ENCODE assay signal across 28 mouse cellular contexts in genomic region chr1:171865467-171865866, GRCm38 (mm10). TPM values are rescaled to one million over a fixed set of nuclear protein-coding genes. Genes with fewer than 3 reads are reported as not detected.
DNase-seq lines count a peak whose midpoint lies in the region; ATAC-seq and TF ChIP-seq lines count a peak whose summit lies in the region.
"Had no signal": no experiment of that assay in that cellular context is flagged by ENCODE, and none has a peak within 500 bp of the region (broad histone marks: within the 10 kb centered on the region; RNA-seq: fewer than 3 reads in every experiment).

No protein-coding gene starts in this region.

- H3K79me2 ChIP-seq in CH12.LX (replicated peaks; ENCODE audit: control insufficient read depth, extremely low read depth, insufficient read depth, poor library complexity, severe bottlenecking) (no peaks in the 10 kb centered on the region; the same call in 1 of the 2 replicates), MEL (ENCODE audit: control insufficient read depth, insufficient read depth, low read length, poor library complexity) (no peaks in the 10 kb centered on the region)

- TF ChIP-seq EP300 in CH12.LX (IDR thresholded peaks at IDR 0.05; ENCODE audit: low read length) (no peak), MEL (IDR thresholded peaks at IDR 0.05; ENCODE audit: low read depth in 1 of 2, low read length in 2 of 2) (peak in 1 of 2 experiments; percentile 51; a peak in 1 of 4 replicates)

- H3K4me1 ChIP-seq in CH12.LX (ENCODE audit: control insufficient read depth in 1 of 2, insufficient read depth in 2 of 2) = peaks cover 0 to 23% of the 10 kb centered on the region in 2 experiments; a peak in 2 of 4 replicates
- peaks cover 6 to 9% of the 10 kb centered on the region in 2 experiments; a peak in 1 of 4 replicates for H3K4me1 ChIP-seq in MEL (ENCODE audit: control insufficient read depth in 1 of 2, insufficient read depth in 2 of 2, low read length in 2 of 2)
- H3K4me1 ChIP-seq: embryonic facial prominence, embryonic 10.5 days; embryonic facial prominence, embryonic 12.5 days; forebrain, embryonic 13.5 days; forebrain, embryonic 15.5 days had no signal

- H3K36me3 ChIP-seq in CH12.LX (replicated peaks in 1 of 2; ENCODE audit: control insufficient read depth in 1 of 2, insufficient read depth in 1 of 2, low read length in 1 of 2) = peaks cover 9 to 27% of the 10 kb centered on the region in 2 experiments
- no peaks in the 10 kb centered on the region; a peak in 1 of 4 replicates for H3K36me3 ChIP-seq in MEL (ENCODE audit: control insufficient read depth in 1 of 2, insufficient read depth in 2 of 2, low read length in 2 of 2)
- H3K36me3 ChIP-seq: embryonic facial prominence, embryonic 10.5 days; embryonic facial prominence, embryonic 12.5 days; forebrain, embryonic 15.5 days; G1E had no signal

- H3K27ac ChIP-seq in CH12.LX (ENCODE audit: insufficient read depth, low read depth) (no peak overlapping the region), MEL (ENCODE audit: control insufficient read depth, low read depth, low read length) (no peak overlapping the region)
- H3K27ac ChIP-seq: embryonic facial prominence, embryonic 10.5 days; embryonic facial prominence, embryonic 12.5 days; forebrain, embryonic 13.5 days; forebrain, embryonic 15.5 days had no signal

- DNase-seq in CD4-positive, CD25-positive, alpha-beta regulatory T cell, adult 2 months (ENCODE audit: low read depth, low spot score) = peak; percentile 30
- DNase-seq in CH12.LX (ENCODE audit: extremely low read depth) = no peak
- DNase-seq in MEL (ENCODE audit: low read depth, low spot score) = no peak
- DNase-seq in thymus, postnatal 25 days = no peak
- no peak for DNase-seq in gastrocnemius, postnatal 4 days (ENCODE audit: low spot score in 2 of 2)
- no peak for DNase-seq in embryo, embryonic 9.5 days (ENCODE audit: extremely low spot score)
- no peak for DNase-seq in lung, adult 18-20 months
- DNase-seq: adrenal gland, adult 2 months; adrenal gland, postnatal 10 days; adrenal gland, postnatal 25 days; cerebellum, adult 11 months; cerebellum, adult 18-20 months; cerebellum, adult 8-10 months; cerebellum, adult 9-11 months; cerebellum, postnatal 14 days; cerebellum, postnatal 36 days; embryo, embryonic 11 days; forebrain, postnatal 0 days had no signal

- dilution Hi-C loops in CH12.LX (cut with MboI; ENCODE audit: extremely low pct_ligation_motif_present, extremely low pct_unique_long_range_greater_than_20kb, low sequenced_read_pairs) = no loop called here

- no peak for TF ChIP-seq RAD21 in CH12.LX (IDR thresholded peaks at IDR 0.05; ENCODE audit: low read depth, low read length)
- TF ChIP-seq RAD21 in MEL (IDR thresholded peaks at IDR 0.05; ENCODE audit: low read depth, low read length) = no peak

- H3K4me3 ChIP-seq in CH12.LX (replicated peaks in 1 of 3; ENCODE audit: low read depth in 2 of 3, low read length in 2 of 3, poor library complexity in 1 of 3) = no peak overlapping the region
- H3K4me3 ChIP-seq in MEL (ENCODE audit: control insufficient read depth in 1 of 2, insufficient read depth in 1 of 2, low read depth in 2 of 2, low read length in 2 of 2) = no peak overlapping the region
- H3K4me3 ChIP-seq: embryonic facial prominence, embryonic 10.5 days; embryonic facial prominence, embryonic 12.5 days; forebrain, embryonic 13.5 days; forebrain, embryonic 15.5 days had no signal

- in situ Hi-C loops in CH12.LX (cut with MboI; ENCODE audit: low pct_ligation_motif_present, low pct_unique_long_range_greater_than_20kb, low sequenced_read_pairs) = no loop called here

- H3K9me3 ChIP-seq in CH12.LX (replicated peaks; ENCODE audit: low read length) = no peaks in the 10 kb centered on the region
- no peaks in the 10 kb centered on the region for H3K9me3 ChIP-seq in MEL (replicated peaks; ENCODE audit: insufficient read depth, low read length)
- H3K9me3 ChIP-seq: embryonic facial prominence, embryonic 10.5 days; embryonic facial prominence, embryonic 12.5 days; forebrain, embryonic 13.5 days; forebrain, embryonic 15.5 days had no signal

- ATAC-seq in inflammation-experienced regulatory T-cells, adult 6 months = peak; percentile 65
- ATAC-seq: forebrain, embryonic 13.5 days; forebrain, embryonic 15.5 days; forebrain, postnatal 0 days had no signal

- TF ChIP-seq POLR2A in CH12.LX (IDR thresholded peaks at IDR 0.05; ENCODE audit: low read depth, low read length) (no peak), MEL (IDR thresholded peaks at IDR 0.05; ENCODE audit: control insufficient read depth in 1 of 2, insufficient read depth in 1 of 2, low read depth in 1 of 2, low read length in 2 of 2, poor library complexity in 1 of 2) (no peak)

- no peak overlapping the region for H3K4me2 ChIP-seq in CH12.LX (ENCODE audit: insufficient read depth, low read depth, poor library complexity, severe bottlenecking)
- H3K4me2 ChIP-seq: embryonic facial prominence, embryonic 12.5 days; forebrain, embryonic 13.5 days; forebrain, embryonic 15.5 days had no signal

- H3K9ac ChIP-seq in CH12.LX (ENCODE audit: insufficient read depth, low read depth) (no peak overlapping the region), MEL (ENCODE audit: control insufficient read depth, low read depth, low read length, poor library complexity, severe bottlenecking) (no peak overlapping the region)
- H3K9ac ChIP-seq: embryonic facial prominence, embryonic 12.5 days; forebrain, embryonic 13.5 days; forebrain, embryonic 15.5 days; forebrain, postnatal 0 days had no signal

- no peaks in the 10 kb centered on the region for H3K27me3 ChIP-seq in CH12.LX (replicated peaks)
- H3K27me3 ChIP-seq in MEL (ENCODE audit: control insufficient read depth in 1 of 2, insufficient read depth in 2 of 2, low read length in 2 of 2) = no peaks in the 10 kb centered on the region
- H3K27me3 ChIP-seq: embryonic facial prominence, embryonic 12.5 days; forebrain, embryonic 13.5 days; forebrain, embryonic 15.5 days had no signal

- TF ChIP-seq CTCF in CH12.LX (conservative IDR thresholded peaks at IDR 0.05 in 1 of 2, IDR thresholded peaks at IDR 0.05 in 1 of 2; ENCODE audit: low read depth in 2 of 2, low read length in 2 of 2) (no peak), MEL (IDR thresholded peaks at IDR 0.05 in 2 of 3, conservative IDR thresholded peaks at IDR 0.05 in 1 of 3; ENCODE audit: control insufficient read depth in 1 of 3, insufficient read depth in 1 of 3, low read depth in 2 of 3, low read length in 3 of 3, poor library complexity in 1 of 3, severe bottlenecking in 1 of 3) (no peak)

TF ChIP-seq in CH12.LX, 34 proteins besides CTCF, POLR2A, EP300 and RAD21:
- TF ChIP-seq USF2 (conservative IDR thresholded peaks at IDR 0.05; ENCODE audit: low read depth, low read length) (no peak), MAFK (IDR thresholded peaks at IDR 0.05; ENCODE audit: insufficient replicate concordance, low read length) (peak; percentile 46; the same call in 1 of the 2 replicates)

TF ChIP-seq in MEL, 35 proteins besides CTCF, POLR2A, EP300 and RAD21:
- TF ChIP-seq TCF12 (IDR thresholded peaks at IDR 0.05; ENCODE audit: low read depth, low read length) (0 out of 2 replicates have a peak, but pooled peaks have one; percentile 45), MXI1 (IDR thresholded peaks at IDR 0.05; ENCODE audit: low read depth, low read length) (no peak), SMC3 (IDR thresholded peaks at IDR 0.05; ENCODE audit: low read depth, low read length) (no peak), GATA1 (IDR thresholded peaks at IDR 0.05; ENCODE audit: low read depth, low read length) (peak; percentile 33; the same call in 1 of the 2 replicates), ETS1 (IDR thresholded peaks at IDR 0.05; ENCODE audit: low read depth, low read length) (peak; percentile 81), MAFK (IDR thresholded peaks at IDR 0.05; ENCODE audit: borderline replicate concordance, low read depth, low read length) (peak; percentile 87), GABPA (IDR thresholded peaks at IDR 0.05; ENCODE audit: low read depth, low read length) (no peak)

RNA-seq across cellular contexts. Expression of gene Cd84, which starts 26.0 kb away (rescaled TPM):
- total RNA-seq in CH12.LX (2012; rRNA removed) (12.4 and 12.7 TPM in 2 replicates), CH12.LX (2014; rRNA removed) (24.3 and 31.8 TPM in 2 replicates), MEL (2012; rRNA removed) (6.8 and 7.7 TPM in 2 replicates)
- polyA plus RNA-seq in CH12.LX (2012; ENCODE audit: insufficient read length, low read depth) (17.4 and 18.1 TPM in 2 replicates), MEL (2012; ENCODE audit: insufficient read depth in 1 of 2, insufficient read length in 2 of 2, low read depth in 1 of 2, low replicate concordance in 2 of 2, missing spikeins in 1 of 2) (10 to 100 TPM in 1 of 2 experiments, not detected in 1; 10.4 TPM)
- 100 to 1,000 TPM; 219 to 268 (median 234) TPM for polyA plus RNA-seq in inflammation-experienced regulatory T-cells, adult 6 months (2017; shearing (Covaris generic))
- total RNA-seq in gastrocnemius, postnatal 4 days (2021) = 1 to 10 TPM; 3.3 to 3.4 TPM
- polyA plus RNA-seq: C2C12, G1E had no signal

RNA-seq across cellular contexts. Expression of gene Gm10521, which starts 30.0 kb away (rescaled TPM):
- total RNA-seq in CH12.LX (2012; rRNA removed) (0.17 and 0.21 TPM in 2 replicates), CH12.LX (2014; rRNA removed) (0.13 and 0.16 TPM in 2 replicates), MEL (2012; rRNA removed) (0.04 and 0.10 TPM in 2 replicates)
- polyA plus RNA-seq in CH12.LX (2012; ENCODE audit: insufficient read length, low read depth) (1.6 and 1.7 TPM in 2 replicates), MEL (2012; ENCODE audit: insufficient read depth in 1 of 2, insufficient read length in 2 of 2, low read depth in 1 of 2, low replicate concordance in 2 of 2, missing spikeins in 1 of 2) (under 1 TPM in 1 of 2 experiments, not detected in 1; 0.39 TPM)
- 1 to 10 TPM; 1.4 to 2.7 (median 2.5) TPM for polyA plus RNA-seq in inflammation-experienced regulatory T-cells, adult 6 months (2017; shearing (Covaris generic))
- under 1 TPM; 0.16 to 0.20 TPM for total RNA-seq in gastrocnemius, postnatal 4 days (2021)
- total RNA-seq: forebrain, postnatal 0 days; G1E had no signal
- polyA plus RNA-seq: brain, embryonic 14.5 days; C2C12; embryonic facial prominence, embryonic 10.5 days; embryonic facial prominence, embryonic 12.5 days; embryonic facial prominence, embryonic 14.5 days; forebrain, embryonic 11.5 days; forebrain, embryonic 13.5 days; forebrain, embryonic 15.5 days; forebrain, postnatal 0 days; G1E had no signal

RNA-seq across cellular contexts. Expression of gene Slamf6, which starts 51.8 kb away (rescaled TPM):
- total RNA-seq in CH12.LX (2012; rRNA removed) (50.9 and 75.8 TPM in 2 replicates), CH12.LX (2014; rRNA removed) (172 and 180 TPM in 2 replicates), MEL (2012; rRNA removed) (not detected in 2 replicates)
- polyA plus RNA-seq in CH12.LX (2012; ENCODE audit: insufficient read length, low read depth) (124 and 127 TPM in 2 replicates), MEL (2012; ENCODE audit: insufficient read depth in 1 of 2, insufficient read length in 2 of 2, low read depth in 1 of 2, low replicate concordance in 2 of 2, missing spikeins in 1 of 2) (under 1 TPM in 1 of 2 experiments, not detected in 1; 0.01 TPM)
- polyA plus RNA-seq in inflammation-experienced regulatory T-cells, adult 6 months (2017; shearing (Covaris generic)) = 100 to 1,000 TPM; 306 to 408 (median 373) TPM
- under 1 TPM; 0.21 to 0.39 TPM for total RNA-seq in gastrocnemius, postnatal 4 days (2021)
- total RNA-seq: forebrain, postnatal 0 days had no signal
- polyA plus RNA-seq: C2C12; embryonic facial prominence, embryonic 10.5 days; forebrain, embryonic 11.5 days; forebrain, embryonic 13.5 days; forebrain, embryonic 15.5 days; G1E had no signal

Comparison
In these comparisons a context has a peak if more than half of its experiments do, and no peak if none do; other contexts are left out.
1. RNA of gene Slamf6, which starts 51.8 kb away (total RNA-seq): 50.9 to 180 TPM in CH12.LX; 0.21 to 0.39 TPM in gastrocnemius, postnatal 4 days and not detected in MEL; every median in the first group is over 10 times any median in the second.